In genomic region chr8:125226989-125227624, GRCm38 (mm10) we compare ENCODE assay signal across 8 mouse cellular contexts.
A peak's percentile ranks its signal among the peaks of the same experiment; 100 is the strongest.
DNase-seq lines count a peak whose midpoint lies in the region; ATAC-seq and TF ChIP-seq lines count a peak whose summit lies in the region.

No protein-coding gene starts in this region.

- peak; percentile 33 for DNase-seq in adrenal gland, postnatal 10 days
- no peak for DNase-seq in adrenal gland, postnatal 25 days
- DNase-seq in embryonic facial prominence, embryonic 14.5 days (ENCODE audit: low spot score), result peak; percentile 80
- DNase-seq in heart, postnatal 4 days, result peak; percentile 53
- no peak for DNase-seq in frontal cortex, adult 2 months (ENCODE audit: extremely low spot score in 1 of 2, low spot score in 1 of 2)
- DNase-seq in urinary bladder, postnatal 14 days (ENCODE audit: low spot score), result no peak

- peak overlapping the region; percentile 7 for H3K27ac ChIP-seq in embryonic facial prominence, embryonic 14.5 days (replicated peaks; ENCODE audit: low read depth, low read length)
- 0 out of 2 replicates have a peak overlapping the region, but pooled peaks have one; percentile 15 for H3K27ac ChIP-seq in limb, embryonic 13.5 days

- H3K27me3 ChIP-seq in embryonic facial prominence, embryonic 14.5 days (replicated peaks; ENCODE audit: control insufficient read depth, insufficient read depth, low read length), result no peaks in the 10 kb centered on the region
- H3K27me3 ChIP-seq in limb, embryonic 13.5 days, result 0 out of 2 replicates have a peak, but pooled peaks cover 3% of the 10 kb centered on the region
- no peaks in the 10 kb centered on the region for H3K27me3 ChIP-seq in myocyte (ENCODE audit: control insufficient read depth, insufficient read depth, insufficient read length)

- H3ac ChIP-seq in myocyte (ENCODE audit: control insufficient read depth, insufficient read length), result no peak overlapping the region

- no peak for TF ChIP-seq POLR2A in myocyte (IDR thresholded peaks at IDR 0.05; ENCODE audit: insufficient read length, low read depth)

- no peak overlapping the region; the same call in 1 of the 2 replicates for H3K4me2 ChIP-seq in embryonic facial prominence, embryonic 14.5 days (ENCODE audit: low read depth, low read length)
- 0 out of 2 replicates have a peak overlapping the region, but pooled peaks have one; percentile 7 for H3K4me2 ChIP-seq in limb, embryonic 13.5 days (replicated peaks)
- H3K4me2 ChIP-seq in myocyte (ENCODE audit: low read depth), result peak overlapping the region; percentile 15

- H3K4me1 ChIP-seq in embryonic facial prominence, embryonic 14.5 days (ENCODE audit: control insufficient read depth, insufficient read depth, low read length), result peaks cover 30% of the 10 kb centered on the region
- H3K4me1 ChIP-seq in limb, embryonic 13.5 days, result peaks cover 41% of the 10 kb centered on the region

- no peak overlapping the region for H3K4me3 ChIP-seq in embryonic facial prominence, embryonic 14.5 days (ENCODE audit: low read depth, low read length)
- H3K4me3 ChIP-seq in limb, embryonic 13.5 days, result no peak overlapping the region
- H3K4me3 ChIP-seq in myocyte, result no peak overlapping the region

- no peak overlapping the region for H3K9ac ChIP-seq in embryonic facial prominence, embryonic 14.5 days (ENCODE audit: low read depth, low read length)
- no peak overlapping the region for H3K9ac ChIP-seq in limb, embryonic 13.5 days

- no peaks in the 10 kb centered on the region for H3K36me3 ChIP-seq in embryonic facial prominence, embryonic 14.5 days (ENCODE audit: control insufficient read depth, insufficient read depth, low read length)
- H3K36me3 ChIP-seq in limb, embryonic 13.5 days, result no peaks in the 10 kb centered on the region
- no peaks in the 10 kb centered on the region for H3K36me3 ChIP-seq in myocyte (ENCODE audit: control insufficient read depth, insufficient read depth)

- WGBS in embryonic facial prominence, embryonic 14.5 days, result 32% methylated on average over 14 of the region's 14 CpGs
- 55% methylated on average over 14 of the region's 14 CpGs for WGBS in limb, embryonic 13.5 days

- no peaks in the 10 kb centered on the region for H3K9me3 ChIP-seq in embryonic facial prominence, embryonic 14.5 days (ENCODE audit: control insufficient read depth, low read length)
- no peaks in the 10 kb centered on the region for H3K9me3 ChIP-seq in limb, embryonic 13.5 days

- no peaks in the 10 kb centered on the region for H3K79me2 ChIP-seq in myocyte (ENCODE audit: control insufficient read depth, insufficient read depth)

- ATAC-seq in embryonic facial prominence, embryonic 14.5 days (ENCODE audit: low read depth), result peak; percentile 46
- ATAC-seq in limb, embryonic 13.5 days (ENCODE audit: low FRiP score, low read depth), result peak; percentile 22; the same call in 1 of the 2 replicates

TF ChIP-seq in myocyte, 11 proteins besides CTCF, POLR2A, EP300 and RAD21:
- TF ChIP-seq MYOD1 (IDR thresholded peaks at IDR 0.05; ENCODE audit: control insufficient read depth in 1 of 3, insufficient read length in 2 of 3, low read depth in 2 of 3) (peak in 2 of 3 experiments; percentile 16 to 72), E2F4 (IDR thresholded peaks at IDR 0.05; ENCODE audit: insufficient read depth) (no peak), MYOG (IDR thresholded peaks at IDR 0.05; ENCODE audit: control insufficient read depth in 1 of 3, insufficient read depth in 1 of 3, insufficient read length in 2 of 3, low read depth in 2 of 3) (peak in 2 of 3 experiments; percentile 18 to 67), CEBPB (IDR thresholded peaks at IDR 0.05; ENCODE audit: insufficient read depth, poor library complexity, severe bottlenecking) (0 out of 2 replicates have a peak, but pooled peaks have one; percentile 16), SRF (IDR thresholded peaks at IDR 0.05; ENCODE audit: control insufficient read depth, insufficient read length, low read depth) (no peak), MAX (IDR thresholded peaks at IDR 0.05; ENCODE audit: low read depth) (no peak)

Comparison
In these comparisons a context has a peak if more than half of its experiments do, and no peak if none do; other contexts are left out.
1. DNase-seq: peak in adrenal gland, postnatal 10 days (single experiment), embryonic facial prominence, embryonic 14.5 days (single experiment) and heart, postnatal 4 days (single experiment); none in adrenal gland, postnatal 25 days (single experiment), frontal cortex, adult 2 months (0 of 2) and urinary bladder, postnatal 14 days (single experiment).